Mouse (Mus musculus) myocyte (in vitro differentiated cells): ENCODE measurements around the gene Smarce1.

Experiments
- MAX ChIP-seq: IDR thresholded peaks from one replicate; pipeline ENCODE4 v1.6.1; 2011; ENCODE audit warnings: low read depth, mild to moderate bottlenecking, control low read depth
- MYOD1 ChIP-seq, 3 experiments: IDR thresholded peaks; one replicate each; pipeline ENCODE4 v1.6.1; 2011; ENCODE audit warnings: control low read depth in 2 of 3, low read depth in 2 of 3, mild to moderate bottlenecking in 2 of 3, moderate library complexity in 1 of 3; ENCODE audit not compliant: insufficient read length in 2 of 3, control insufficient read depth in 1 of 3
- POLR2A ChIP-seq: IDR thresholded peaks from one replicate; pipeline ENCODE4 v1.6.1; 2011; ENCODE audit warnings: low read depth, mild to moderate bottlenecking, control low read depth, moderate library complexity; ENCODE audit not compliant: insufficient read length
- TCF12 ChIP-seq: IDR thresholded peaks from one replicate; pipeline ENCODE4 v1.6.1; 2011; ENCODE audit warnings: mild to moderate bottlenecking, control low read depth; ENCODE audit not compliant: poor library complexity, insufficient read depth, severe bottlenecking

DNA sequence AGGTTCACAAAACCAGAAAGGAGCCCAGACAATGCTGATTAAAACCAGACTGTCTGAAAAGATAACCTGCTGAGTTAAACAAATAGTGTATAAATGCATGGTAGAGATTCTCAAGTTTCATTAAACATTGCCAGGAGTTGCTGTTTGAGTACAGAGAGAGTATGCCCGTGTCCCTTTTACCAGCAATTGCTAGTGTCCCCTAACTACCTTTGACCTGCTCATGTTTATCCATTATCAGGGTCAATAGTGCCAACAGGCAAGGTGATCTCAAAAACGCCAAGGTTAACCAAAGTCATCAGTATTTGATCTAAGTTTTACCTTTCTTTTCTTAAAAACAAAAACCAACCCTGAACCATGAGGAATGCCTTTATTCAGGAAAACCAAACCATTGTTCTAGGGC lies 18.9 kb downstream of the Smarce1 start:
- no peak for TF ChIP-seq MYOD1 (IDR thresholded peaks at IDR 0.05; ENCODE audit: control insufficient read depth in 1 of 3, insufficient read length in 2 of 3, low read depth in 2 of 3)
- TF ChIP-seq POLR2A = no peak
- no peak for TF ChIP-seq TCF12
- no peak for TF ChIP-seq MAX
